Mouse (Mus musculus): ENCODE results near the gene 4930550C14Rik.

- TF ChIP-seq POLR2A (IDR thresholded peaks at IDR 0.05; ENCODE audit: borderline replicate concordance, low read depth, low read length) (no peak), CTCF (IDR thresholded peaks at IDR 0.05; ENCODE audit: low read depth, low read length) (no peak)
Observed at GRCm38 (mm10) chr9:53387431-53387830, 14.7 kb upstream of the 4930550C14Rik start.

Measured in bone marrow macrophage, adult 2 months (primary cell).